Mouse (Mus musculus) myocyte (in vitro differentiated cells): ENCODE results near the gene Gsg1.

ENCODE experiments used
- E2F4 ChIP-seq: IDR thresholded peaks from one replicate; pipeline ENCODE4 v1.6.1; 2011; ENCODE audit warnings: mild to moderate bottlenecking, control low read depth, moderate library complexity; ENCODE audit not compliant: insufficient read depth
- MAX ChIP-seq: IDR thresholded peaks from one replicate; pipeline ENCODE4 v1.6.1; 2011; ENCODE audit warnings: low read depth, mild to moderate bottlenecking, control low read depth
- MYOG ChIP-seq, 3 experiments: IDR thresholded peaks; one replicate each; pipeline ENCODE4 v1.6.1; 2011; ENCODE audit warnings: control low read depth in 2 of 3, low read depth in 2 of 3, mild to moderate bottlenecking in 2 of 3; ENCODE audit not compliant: insufficient read length in 2 of 3, control insufficient read depth in 1 of 3, insufficient read depth in 1 of 3
- POLR2A ChIP-seq: IDR thresholded peaks from one replicate; pipeline ENCODE4 v1.6.1; 2011; ENCODE audit warnings: low read depth, mild to moderate bottlenecking, control low read depth, moderate library complexity; ENCODE audit not compliant: insufficient read length
- POLR2AphosphoS2 ChIP-seq: IDR thresholded peaks from one replicate; pipeline ENCODE4 v1.6.1; 2011; ENCODE audit warnings: low read depth, control low read depth; ENCODE audit not compliant: insufficient read length
- SRF ChIP-seq: IDR thresholded peaks from one replicate; pipeline ENCODE4 v1.6.1; 2011; ENCODE audit warnings: low read depth; ENCODE audit not compliant: control insufficient read depth, insufficient read length
- TCF12 ChIP-seq: IDR thresholded peaks from one replicate; pipeline ENCODE4 v1.6.1; 2011; ENCODE audit warnings: mild to moderate bottlenecking, control low read depth; ENCODE audit not compliant: poor library complexity, insufficient read depth, severe bottlenecking
- USF1 ChIP-seq: IDR thresholded peaks from one replicate; pipeline ENCODE4 v1.6.1; 2011; ENCODE audit warnings: low read depth, mild to moderate bottlenecking, control low read depth, moderate library complexity

GRCm38 (mm10) chr6:135264136-135264535, 10.0 kb upstream of the Gsg1 start:
- TF ChIP-seq POLR2A: no peak
- no peak for TF ChIP-seq MYOG (IDR thresholded peaks at IDR 0.05; ENCODE audit: control insufficient read depth in 1 of 3, insufficient read depth in 1 of 3, insufficient read length in 2 of 3, low read depth in 2 of 3)
- TF ChIP-seq MAX: no peak
- TF ChIP-seq USF1: no peak
- TF ChIP-seq POLR2AphosphoS2: no peak
- no peak for TF ChIP-seq E2F4
- TF ChIP-seq TCF12: no peak
- TF ChIP-seq SRF: no peak
